Comparison of ENCODE assay signal across 8 mouse cellular contexts in the genomic region with DNA sequence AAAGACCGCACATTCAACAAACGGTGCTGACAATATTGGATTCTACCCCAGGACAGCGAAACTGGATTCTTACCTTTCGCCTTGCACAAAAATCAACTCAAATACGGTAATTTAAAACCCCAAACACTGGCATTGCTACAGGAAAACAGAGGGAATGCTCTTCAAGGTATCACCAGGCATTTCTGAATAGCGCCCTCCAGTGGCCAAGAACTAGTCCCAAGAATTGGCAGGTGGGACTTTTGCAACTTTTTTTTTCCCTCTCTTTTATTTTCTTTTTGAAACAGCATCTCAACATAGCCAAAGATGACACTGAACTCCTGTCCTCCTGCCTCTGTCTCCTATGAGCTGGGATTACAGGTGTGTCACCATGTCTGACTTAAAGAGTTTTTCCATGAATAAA. TPM values are rescaled to one million over a fixed set of nuclear protein-coding genes. Genes with fewer than 3 reads are reported as not detected.
DNase-seq lines count a peak whose midpoint lies in the region; ATAC-seq and TF ChIP-seq lines count a peak whose summit lies in the region.

No protein-coding gene starts in this region.

- no peaks in the 10 kb centered on the region for H3K79me2 ChIP-seq in MEL (ENCODE audit: control insufficient read depth, insufficient read depth, low read length, poor library complexity)

- no peak overlapping the region for H3K9ac ChIP-seq in MEL (ENCODE audit: control insufficient read depth, low read depth, low read length, poor library complexity, severe bottlenecking)

- peak; percentile 6 for TF ChIP-seq RAD21 in MEL (IDR thresholded peaks at IDR 0.05; ENCODE audit: low read depth, low read length)

- H3K36me3 ChIP-seq in MEL (ENCODE audit: control insufficient read depth in 1 of 2, insufficient read depth in 2 of 2, low read length in 2 of 2), result no peaks in the 10 kb centered on the region

- H3K27me3 ChIP-seq in MEL (ENCODE audit: control insufficient read depth in 1 of 2, insufficient read depth in 2 of 2, low read length in 2 of 2), result no peaks in the 10 kb centered on the region

- TF ChIP-seq POLR2A in MEL (IDR thresholded peaks at IDR 0.05; ENCODE audit: control insufficient read depth in 1 of 2, insufficient read depth in 1 of 2, low read depth in 1 of 2, low read length in 2 of 2, poor library complexity in 1 of 2), result no peak

- TF ChIP-seq EP300 in MEL (IDR thresholded peaks at IDR 0.05; ENCODE audit: low read depth in 1 of 2, low read length in 2 of 2), result no peak

- TF ChIP-seq CTCF in MEL (IDR thresholded peaks at IDR 0.05 in 2 of 3, conservative IDR thresholded peaks at IDR 0.05 in 1 of 3; ENCODE audit: control insufficient read depth in 1 of 3, insufficient read depth in 1 of 3, low read depth in 2 of 3, low read length in 3 of 3, poor library complexity in 1 of 3, severe bottlenecking in 1 of 3), result peak; percentile 36 to 44 (median 40); a peak in 5 of 6 replicates

- H3K4me3 ChIP-seq in MEL (ENCODE audit: control insufficient read depth in 1 of 2, insufficient read depth in 1 of 2, low read depth in 2 of 2, low read length in 2 of 2), result no peak overlapping the region

- no peaks in the 10 kb centered on the region for H3K4me1 ChIP-seq in MEL (ENCODE audit: control insufficient read depth in 1 of 2, insufficient read depth in 2 of 2, low read length in 2 of 2)

- no peak for ATAC-seq in CD4-positive, CD25-positive, alpha-beta regulatory T cell, adult 4 months

- peak; percentile 69 for DNase-seq in CD4-positive, CD25-positive, alpha-beta regulatory T cell, adult 2 months (ENCODE audit: low read depth, low spot score)
- DNase-seq in layer of hippocampus, adult 11-12 months (ENCODE audit: low spot score), result peak; percentile 21
- DNase-seq in layer of hippocampus, adult 9-11 months, result no peak
- peak; percentile 49 for DNase-seq in MEL (ENCODE audit: low read depth, low spot score)
- DNase-seq in embryo, embryonic 11 days, result peak; percentile 66
- DNase-seq in thymus, postnatal 36 days, result peak; percentile 11 to 22
- DNase-seq in heart, adult 11 months, result no peak

- H3K27ac ChIP-seq in MEL (ENCODE audit: control insufficient read depth, low read depth, low read length), result no peak overlapping the region

- no peaks in the 10 kb centered on the region for H3K9me3 ChIP-seq in MEL (replicated peaks; ENCODE audit: insufficient read depth, low read length)

TF ChIP-seq in MEL, 35 proteins besides CTCF, POLR2A, EP300 and RAD21:
- TF ChIP-seq TBP (IDR thresholded peaks at IDR 0.05; ENCODE audit: low read depth, low read length) (no peak), SMC3 (IDR thresholded peaks at IDR 0.05; ENCODE audit: low read depth, low read length) (peak; percentile 24), ZNF384 (IDR thresholded peaks at IDR 0.05; ENCODE audit: low read depth, low read length) (peak; percentile 66), ETS1 (IDR thresholded peaks at IDR 0.05; ENCODE audit: low read depth, low read length) (no peak), USF1 (IDR thresholded peaks at IDR 0.05; ENCODE audit: low read depth, low read length) (no peak), POLR2AphosphoS2 (IDR thresholded peaks at IDR 0.05; ENCODE audit: low read length) (no peak)

RNA-seq across cellular contexts. Expression of gene Bend6, which starts 31.9 kb away (rescaled TPM):
- 1 to 10 TPM; 5.6 to 5.7 TPM for polyA plus RNA-seq in CD4-positive, CD25-positive, alpha-beta regulatory T cell, adult 4 months (2017; shearing (Covaris generic))
- total RNA-seq in MEL (2012; rRNA removed), result 0.08 TPM in 1 of 2 replicates, not detected in the other
- polyA plus RNA-seq in MEL (2012; ENCODE audit: insufficient read depth in 1 of 2, insufficient read length in 2 of 2, low read depth in 1 of 2, low replicate concordance in 2 of 2, missing spikeins in 1 of 2), result under 1 TPM in 1 of 2 experiments, not detected in 1; 0.04 TPM

RNA-seq across cellular contexts. Expression of gene Dst, which starts 32.3 kb away (rescaled TPM):
- 10 to 100 TPM; 22.1 to 29.0 TPM for polyA plus RNA-seq in CD4-positive, CD25-positive, alpha-beta regulatory T cell, adult 4 months (2017; shearing (Covaris generic))
- total RNA-seq in MEL (2012; rRNA removed), result 0.08 and 0.10 TPM in 2 replicates
- polyA plus RNA-seq in MEL (2012; ENCODE audit: insufficient read depth in 1 of 2, insufficient read length in 2 of 2, low read depth in 1 of 2, low replicate concordance in 2 of 2, missing spikeins in 1 of 2), result under 1 TPM in 1 of 2 experiments, not detected in 1; 0.60 TPM

Comparison
In these comparisons a context has a peak if more than half of its experiments do, and no peak if none do; other contexts are left out.
1. DNase-seq: peak in CD4-positive, CD25-positive, alpha-beta regulatory T cell, adult 2 months (single experiment), layer of hippocampus, adult 11-12 months (single experiment), MEL (single experiment), embryo, embryonic 11 days (single experiment) and thymus, postnatal 36 days (2 of 2); none in layer of hippocampus, adult 9-11 months (single experiment) and heart, adult 11 months (single experiment).
2. RNA of gene Bend6, which starts 31.9 kb away (polyA plus RNA-seq): 5.6 to 5.7 TPM in CD4-positive, CD25-positive, alpha-beta regulatory T cell, adult 4 months; 0.04 TPM in MEL; every median in the first group is over 4 times any median in the second.
3. RNA of gene Dst, which starts 32.3 kb away (polyA plus RNA-seq): 22.1 to 29.0 TPM in CD4-positive, CD25-positive, alpha-beta regulatory T cell, adult 4 months; 0.60 TPM in MEL; every median in the first group is over 10 times any median in the second.